Mouse (Mus musculus) ES-Bruce4 (cell line): ENCODE results near the gene Tert. TPM values are rescaled to one million over a fixed set of nuclear protein-coding genes. Genes with fewer than 3 reads are reported as not detected.
A peak's percentile ranks its signal among the peaks of the same experiment; 100 is the strongest.

Experiments used
- H3K27ac ChIP-seq: 2 replicates; pipeline ENCODE4 v1.5.1; 2012; ENCODE audit warnings: low read length, inconsistent platforms; ENCODE audit not compliant: insufficient read depth
- H3K27me3 ChIP-seq: 2 replicates; pipeline ENCODE4 v1.6.1; 2012; ENCODE audit warnings: mild to moderate bottlenecking, low read length, inconsistent platforms; ENCODE audit not compliant: control insufficient read depth, poor library complexity, insufficient read depth, severe bottlenecking
- H3K36me3 ChIP-seq: 2 replicates; pipeline ENCODE4 v1.6.1; 2012; ENCODE audit warnings: inconsistent platforms, mild to moderate bottlenecking, low read length, moderate library complexity; ENCODE audit not compliant: control insufficient read depth, poor library complexity, insufficient read depth, severe bottlenecking
- H3K4me1 ChIP-seq: one replicate; pipeline ENCODE4 v1.8.1; 2011; ENCODE audit warnings: low read length; ENCODE audit not compliant: control insufficient read depth, insufficient read depth
- H3K4me3 ChIP-seq: 2 replicates; pipeline ENCODE4 v1.5.1; 2011; ENCODE audit warnings: low read depth, mild to moderate bottlenecking, low read length
- H3K9ac ChIP-seq: 2 replicates; pipeline ENCODE4 v1.6.1; 2012; ENCODE audit warnings: low read depth, mild to moderate bottlenecking, inconsistent platforms; ENCODE audit not compliant: poor library complexity, severe bottlenecking
- H3K9me3 ChIP-seq: replicated peaks from 2 replicates; pipeline ENCODE4 v1.6.1; 2012; ENCODE audit warnings: mild to moderate bottlenecking, low read length, inconsistent platforms; ENCODE audit not compliant: control insufficient read depth, poor library complexity, insufficient read depth, severe bottlenecking
- CTCF ChIP-seq: IDR thresholded peaks from one replicate; pipeline ENCODE4 v1.8.1; 2011; ENCODE audit warnings: low read depth, low read length
- EP300 ChIP-seq: IDR thresholded peaks from 2 replicates; pipeline ENCODE4 v1.6.1; 2011; ENCODE audit warnings: low read depth, low read length; ENCODE audit not compliant: insufficient read depth
- POLR2A ChIP-seq: IDR thresholded peaks from one replicate; pipeline ENCODE4 v1.8.1; 2011; ENCODE audit warnings: low read length; ENCODE audit not compliant: insufficient read depth
- polyA plus RNA-seq: library from polyadenylated mRNA; stranded (reverse); fragments of >200 nt; gene quantifications from 2 replicates; pipeline ENCODE4 v1.2.4, GENCODE M21; 2011; ENCODE audit warnings: low read depth; ENCODE audit not compliant: missing spikeins, insufficient read depth, insufficient read length

Gene Tert
- 27.7 and 32.0 TPM in 2 replicates for polyA plus RNA-seq

DNA sequence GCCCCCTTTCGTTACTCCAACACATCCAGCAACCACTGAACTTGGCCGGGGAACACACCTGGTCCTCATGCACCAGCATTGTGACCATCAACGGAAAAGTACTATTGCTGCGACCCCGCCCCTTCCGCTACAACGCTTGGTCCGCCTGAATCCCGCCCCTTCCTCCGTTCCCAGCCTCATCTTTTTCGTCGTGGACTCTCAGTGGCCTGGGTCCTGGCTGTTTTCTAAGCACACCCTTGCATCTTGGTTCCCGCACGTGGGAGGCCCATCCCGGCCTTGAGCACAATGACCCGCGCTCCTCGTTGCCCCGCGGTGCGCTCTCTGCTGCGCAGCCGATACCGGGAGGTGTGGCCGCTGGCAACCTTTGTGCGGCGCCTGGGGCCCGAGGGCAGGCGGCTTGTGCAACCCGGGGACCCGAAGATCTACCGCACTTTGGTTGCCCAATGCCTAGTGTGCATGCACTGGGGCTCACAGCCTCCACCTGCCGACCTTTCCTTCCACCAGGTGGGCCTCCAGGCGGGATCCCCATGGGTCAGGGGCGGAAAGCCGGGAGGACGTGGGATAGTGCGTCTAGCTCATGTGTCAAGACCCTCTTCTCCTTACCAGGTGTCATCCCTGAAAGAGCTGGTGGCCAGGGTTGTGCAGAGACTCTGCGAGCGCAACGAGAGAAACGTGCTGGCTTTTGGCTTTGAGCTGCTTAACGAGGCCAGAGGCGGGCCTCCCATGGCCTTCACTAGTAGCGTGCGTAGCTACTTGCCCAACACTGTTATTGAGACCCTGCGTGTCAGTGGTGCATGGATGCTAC lies at the start of gene Tert:
Gene Tert (plus strand): TSS at position 167 of the 805 bp plus-strand sequence.
- TF ChIP-seq EP300 (peak; percentile 78; the same call in 1 of the 2 replicates), CTCF (peak; percentile 75), POLR2A (peak; percentile 67)
- H3K9me3 ChIP-seq = no peaks in the 10 kb centered on the region
- no peaks in the 10 kb centered on the region for H3K36me3 ChIP-seq
- peak within 1 kb of the TSS; percentile 30; the same call in 1 of the 2 replicates for H3K27ac ChIP-seq
- no peaks in the 10 kb centered on the region for H3K27me3 ChIP-seq
- H3K4me1 ChIP-seq = no peaks in the 10 kb centered on the region
- peak within 1 kb of the TSS; percentile 40 for H3K9ac ChIP-seq
- peak within 1 kb of the TSS; percentile 70 for H3K4me3 ChIP-seq

DNA sequence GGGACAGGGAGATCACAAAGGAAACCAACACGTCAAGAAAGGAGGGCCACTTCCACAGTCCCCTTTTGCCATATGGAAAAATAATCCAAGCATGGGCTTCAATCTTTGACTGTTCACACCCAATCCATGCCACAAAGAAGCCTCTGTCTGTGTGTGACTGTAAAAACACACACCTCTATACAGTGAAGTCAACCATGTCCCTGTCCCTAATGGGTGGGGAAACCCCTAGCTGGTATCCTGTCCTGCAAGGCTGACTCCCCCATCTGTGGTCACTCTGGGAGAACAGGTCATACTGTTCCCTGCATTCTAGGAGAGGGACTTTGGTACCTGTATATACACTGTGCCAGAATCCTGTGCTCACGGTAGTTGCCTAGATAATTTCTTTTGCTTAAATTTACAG lies 49.4 kb upstream of the Tert start:
- no peaks in the 10 kb centered on the region for H3K27me3 ChIP-seq
- no peak overlapping the region for H3K27ac ChIP-seq
- no peak for TF ChIP-seq CTCF
- no peak overlapping the region for H3K4me3 ChIP-seq
- no peaks in the 10 kb centered on the region for H3K4me1 ChIP-seq
- H3K9ac ChIP-seq = no peak overlapping the region
- H3K36me3 ChIP-seq = no peaks in the 10 kb centered on the region
- H3K9me3 ChIP-seq = no peaks in the 10 kb centered on the region

DNA sequence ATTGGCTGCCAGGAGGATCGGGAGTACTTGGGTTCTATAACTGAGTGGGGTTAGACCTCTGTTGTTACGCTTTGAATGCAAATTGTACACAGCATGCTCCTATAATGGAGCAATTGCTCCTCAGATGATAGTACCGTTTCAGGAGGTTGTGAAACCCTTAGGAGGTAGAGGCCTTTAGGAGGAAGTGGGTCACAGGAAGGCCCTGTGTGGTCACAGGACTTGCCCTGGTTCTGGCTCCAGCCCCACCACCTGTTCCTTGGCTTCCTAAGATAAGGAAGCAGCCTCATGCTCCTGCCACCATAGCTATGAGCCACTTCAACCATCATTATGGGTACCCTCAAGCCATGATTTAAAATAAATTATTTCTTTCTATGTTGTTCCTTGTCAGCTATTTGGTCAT lies 35.2 kb upstream of the Tert start:
- no peak overlapping the region for H3K27ac ChIP-seq
- H3K27me3 ChIP-seq = no peaks in the 10 kb centered on the region

DNA sequence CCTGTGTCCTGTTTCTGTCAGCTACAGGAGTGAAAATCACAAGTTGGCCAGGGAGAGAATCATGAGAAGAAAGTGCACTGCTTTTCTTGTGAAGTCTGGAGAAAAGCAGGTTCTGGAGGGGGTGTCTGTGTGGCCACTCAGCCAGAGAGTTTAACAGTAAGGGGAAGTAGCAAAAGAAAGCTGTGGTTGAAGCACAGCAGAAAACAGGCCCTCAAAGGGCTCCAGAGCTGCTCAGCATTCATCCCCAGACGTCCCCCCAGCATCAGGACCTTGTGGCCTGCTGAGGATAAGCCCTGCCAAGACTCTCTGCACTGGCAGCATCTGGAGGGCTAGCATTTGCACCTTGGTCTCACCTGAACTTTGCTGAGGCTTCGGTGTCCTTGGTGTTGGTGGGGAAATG lies 34.2 kb upstream of the Tert start:
- no peak overlapping the region for H3K27ac ChIP-seq
- H3K27me3 ChIP-seq = no peaks in the 10 kb centered on the region
- no peak overlapping the region for H3K4me3 ChIP-seq
- H3K9ac ChIP-seq = no peak overlapping the region
- no peak for TF ChIP-seq CTCF
- TF ChIP-seq POLR2A = no peak
- TF ChIP-seq EP300 = no peak
- no peaks in the 10 kb centered on the region for H3K9me3 ChIP-seq
- H3K4me1 ChIP-seq = no peaks in the 10 kb centered on the region
- H3K36me3 ChIP-seq = no peaks in the 10 kb centered on the region

More for the DNA sequence above, 35.2 kb upstream of the Tert start:
- Histone ChIP-seq H3K4me1 (no peaks in the 10 kb centered on the region), H3K9me3 (no peaks in the 10 kb centered on the region), H3K4me3 (no peak overlapping the region), H3K9ac (no peak overlapping the region), H3K36me3 (no peaks in the 10 kb centered on the region)
- TF ChIP-seq EP300 (no peak), POLR2A (no peak), CTCF (no peak)

DNA sequence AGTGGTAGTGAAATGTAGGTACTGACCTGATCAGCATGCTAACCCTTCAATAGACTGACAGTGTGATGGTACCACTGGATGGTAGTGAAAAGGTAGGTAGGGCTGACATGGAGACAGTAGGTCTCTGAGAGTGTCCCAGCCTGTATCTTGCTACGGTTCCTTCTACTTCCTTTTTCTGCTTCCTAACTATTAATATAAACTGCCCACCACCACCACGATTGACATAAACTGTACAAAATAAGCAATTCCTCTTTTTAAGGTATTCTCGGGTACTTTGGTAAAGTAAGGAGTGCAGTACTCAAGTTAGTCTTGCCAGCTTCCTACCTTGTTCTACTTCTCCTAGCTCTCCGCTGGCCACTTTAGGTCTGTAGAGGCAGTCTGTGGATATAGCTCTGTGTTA lies 30.4 kb upstream of the Tert start:
- Histone ChIP-seq H3K36me3 (no peaks in the 10 kb centered on the region), H3K4me3 (no peak overlapping the region), H3K27ac (no peak overlapping the region), H3K4me1 (no peaks in the 10 kb centered on the region), H3K9ac (no peak overlapping the region), H3K9me3 (no peaks in the 10 kb centered on the region), H3K27me3 (no peaks in the 10 kb centered on the region)
- TF ChIP-seq POLR2A = no peak
- no peak for TF ChIP-seq CTCF

DNA sequence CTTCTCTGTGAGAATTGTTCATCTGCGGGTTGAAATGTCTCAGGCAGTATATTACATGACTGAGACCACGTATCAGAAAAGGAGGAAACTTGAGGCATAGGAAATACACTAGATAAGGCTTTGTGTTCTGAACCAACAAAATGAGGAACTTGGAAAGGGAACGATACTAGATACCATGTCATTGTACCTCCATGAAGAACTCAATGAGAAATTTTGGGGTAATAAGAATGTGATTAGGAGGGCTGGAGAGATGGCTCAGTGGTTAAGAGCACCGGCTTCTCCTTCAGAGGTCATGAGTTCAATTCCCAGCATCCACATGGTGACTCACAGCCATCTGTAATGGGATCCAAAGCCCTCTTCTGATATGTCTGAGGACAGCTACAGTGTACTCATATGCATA lies 26.5 kb upstream of the Tert start:
- H3K4me1 ChIP-seq = no peaks in the 10 kb centered on the region
- no peaks in the 10 kb centered on the region for H3K27me3 ChIP-seq
- no peaks in the 10 kb centered on the region for H3K36me3 ChIP-seq
- H3K27ac ChIP-seq = no peak overlapping the region
- H3K4me3 ChIP-seq = no peak overlapping the region
- H3K9ac ChIP-seq = no peak overlapping the region
- no peak for TF ChIP-seq POLR2A
- TF ChIP-seq EP300 = no peak
- no peak for TF ChIP-seq CTCF
- no peaks in the 10 kb centered on the region for H3K9me3 ChIP-seq
